In genomic region chr12:5255079-5255478, GRCm38 (mm10) we compare ENCODE assay signal across 14 mouse cellular contexts.
A peak's percentile ranks its signal among the peaks of the same experiment; 100 is the strongest.
DNase-seq lines count a peak whose midpoint lies in the region; ATAC-seq lines count a peak whose summit lies in the region.
"Had no signal": no experiment of that assay in that cellular context is flagged by ENCODE, and none has a peak within 500 bp of the region (broad histone marks: within the 10 kb centered on the region; RNA-seq: fewer than 3 reads in every experiment).

No protein-coding gene starts in this region.

- H3K4me2 ChIP-seq in midbrain, embryonic 11.5 days: no peak overlapping the region
- no peak overlapping the region for H3K4me2 ChIP-seq in hindbrain, embryonic 16.5 days (ENCODE audit: low read length)
- H3K4me2 ChIP-seq in stomach, embryonic 14.5 days (replicated peaks; ENCODE audit: low read depth, low read length): no peak overlapping the region

- DNase-seq in cerebellum, postnatal 10 days: peak; percentile 54 to 61
- DNase-seq in cerebellum, adult 8-10 months: no peak
- no peak for DNase-seq in midbrain, embryonic 11.5 days (ENCODE audit: low spot score, missing footprints)
- DNase-seq in midbrain, embryonic 10.5 days (ENCODE audit: low spot score): no peak
- no peak for DNase-seq in right cerebral cortex, postnatal 14 days
- no peak for DNase-seq in right cerebral cortex, adult 18-20 months
- DNase-seq: B cell, adult 2 months; heart, postnatal 4 days; thymus, postnatal 36 days had no signal

- H3K27me3 ChIP-seq in midbrain, embryonic 11.5 days (ENCODE audit: control insufficient read depth, insufficient read depth, low read length): no peaks in the 10 kb centered on the region; the same call in 1 of the 2 replicates
- H3K27me3 ChIP-seq in midbrain, embryonic 10.5 days (ENCODE audit: low read depth, poor library complexity, severe bottlenecking): peaks cover 52% of the 10 kb centered on the region
- no peaks in the 10 kb centered on the region for H3K27me3 ChIP-seq in hindbrain, embryonic 16.5 days (replicated peaks; ENCODE audit: control insufficient read depth, insufficient read depth, low read length)
- H3K27me3 ChIP-seq in stomach, embryonic 14.5 days (ENCODE audit: control insufficient read depth, insufficient read depth, low read length): no peaks in the 10 kb centered on the region

- peaks cover 17% of the 10 kb centered on the region for H3K4me1 ChIP-seq in midbrain, embryonic 11.5 days (ENCODE audit: control insufficient read depth, insufficient read depth, low read length)
- H3K4me1 ChIP-seq in midbrain, embryonic 10.5 days: peaks cover 75% of the 10 kb centered on the region
- peaks cover 28% of the 10 kb centered on the region for H3K4me1 ChIP-seq in hindbrain, embryonic 16.5 days (ENCODE audit: control insufficient read depth, insufficient read depth, low read depth, low read length)
- H3K4me1 ChIP-seq in stomach, embryonic 14.5 days (ENCODE audit: control insufficient read depth, insufficient read depth, low read length): peaks cover 16% of the 10 kb centered on the region

- no peak overlapping the region for H3K9ac ChIP-seq in midbrain, embryonic 11.5 days (ENCODE audit: low read length)
- no peak overlapping the region for H3K9ac ChIP-seq in hindbrain, embryonic 16.5 days (ENCODE audit: low read depth, low read length)
- no peak overlapping the region for H3K9ac ChIP-seq in stomach, embryonic 14.5 days (replicated peaks; ENCODE audit: low read depth, low read length)

- 0 out of 2 replicates have a peak, but pooled peaks have one; percentile 33 for ATAC-seq in midbrain, embryonic 11.5 days (ENCODE audit: low FRiP score)
- ATAC-seq in hindbrain, embryonic 16.5 days: peak; percentile 40; the same call in 1 of the 2 replicates
- ATAC-seq in stomach, embryonic 14.5 days (ENCODE audit: insufficient number of reproducible peaks, insufficient read depth, low FRiP score, low read depth): no peak
- ATAC-seq: lung, postnatal 0 days had no signal

- H3K9me3 ChIP-seq in midbrain, embryonic 11.5 days (ENCODE audit: control insufficient read depth, low read length): no peaks in the 10 kb centered on the region
- no peaks in the 10 kb centered on the region for H3K9me3 ChIP-seq in midbrain, embryonic 10.5 days (replicated peaks)
- H3K9me3 ChIP-seq in hindbrain, embryonic 16.5 days (ENCODE audit: control insufficient read depth, low read length): no peaks in the 10 kb centered on the region
- H3K9me3 ChIP-seq in stomach, embryonic 14.5 days (ENCODE audit: control insufficient read depth, low read depth, low read length): no peaks in the 10 kb centered on the region

- H3K36me3 ChIP-seq in midbrain, embryonic 11.5 days (ENCODE audit: control insufficient read depth, insufficient read depth, low read length): no peaks in the 10 kb centered on the region
- H3K36me3 ChIP-seq in midbrain, embryonic 10.5 days: no peaks in the 10 kb centered on the region
- H3K36me3 ChIP-seq in hindbrain, embryonic 16.5 days (ENCODE audit: control insufficient read depth, insufficient read depth, low read length): no peaks in the 10 kb centered on the region
- H3K36me3 ChIP-seq in stomach, embryonic 14.5 days (ENCODE audit: control insufficient read depth, insufficient read depth, low read length): no peaks in the 10 kb centered on the region
- H3K36me3 ChIP-seq: G1E had no signal

- 42% methylated on average over 9 of the region's 9 CpGs for WGBS in midbrain, embryonic 11.5 days
- 44% methylated on average over 9 of the region's 9 CpGs for WGBS in midbrain, embryonic 10.5 days
- WGBS in hindbrain, embryonic 16.5 days: 14% methylated on average over 9 of the region's 9 CpGs
- 56% methylated on average over 9 of the region's 9 CpGs for WGBS in stomach, embryonic 14.5 days

- no peak overlapping the region for H3K4me3 ChIP-seq in midbrain, embryonic 11.5 days (ENCODE audit: low read depth, low read length)
- H3K4me3 ChIP-seq in midbrain, embryonic 10.5 days: no peak overlapping the region
- H3K4me3 ChIP-seq in hindbrain, embryonic 16.5 days (ENCODE audit: low read length): no peak overlapping the region
- no peak overlapping the region for H3K4me3 ChIP-seq in stomach, embryonic 14.5 days (ENCODE audit: low read depth, low read length)

- H3K27ac ChIP-seq in midbrain, embryonic 11.5 days (ENCODE audit: low read depth, low read length): no peak overlapping the region
- no peak overlapping the region for H3K27ac ChIP-seq in midbrain, embryonic 10.5 days (replicated peaks)
- no peak overlapping the region for H3K27ac ChIP-seq in hindbrain, embryonic 16.5 days (ENCODE audit: low read depth, low read length)
- H3K27ac ChIP-seq in stomach, embryonic 14.5 days (ENCODE audit: low read length): peak overlapping the region; percentile 78
- H3K27ac ChIP-seq: kidney, postnatal 0 days had no signal

Comparison
In these comparisons a context has a peak if more than half of its experiments do, and no peak if none do; other contexts are left out.
1. DNase-seq: peak in cerebellum, postnatal 10 days (2 of 2); none in cerebellum, adult 8-10 months (single experiment), midbrain, embryonic 11.5 days (single experiment), midbrain, embryonic 10.5 days (single experiment), right cerebral cortex, postnatal 14 days (single experiment) and right cerebral cortex, adult 18-20 months (single experiment).